In the genomic region with DNA sequence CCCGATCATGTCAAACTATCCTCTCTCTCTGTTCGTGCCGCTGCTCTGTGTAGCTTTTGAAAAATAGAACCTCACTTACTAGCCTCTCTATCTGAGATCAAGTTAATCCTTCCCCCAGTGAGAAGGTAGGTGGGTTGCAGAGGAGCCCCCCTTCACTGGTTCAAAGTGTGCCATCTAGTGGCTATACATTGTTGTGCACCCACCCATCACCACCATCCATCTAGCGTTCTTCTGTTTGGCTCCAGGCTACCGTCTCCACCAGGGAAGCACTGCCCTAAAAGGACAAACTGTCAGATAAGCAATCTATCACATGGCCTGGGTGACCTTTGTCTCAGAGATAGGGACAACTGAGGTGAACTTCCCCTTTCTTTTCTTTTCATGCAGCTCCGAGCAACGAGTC, we compare ENCODE assay signal across 9 mouse cellular contexts.
DNase-seq lines count a peak whose midpoint lies in the region; ATAC-seq lines count a peak whose summit lies in the region.
"Had no signal": no experiment of that assay in that cellular context is flagged by ENCODE, and none has a peak within 500 bp of the region (broad histone marks: within the 10 kb centered on the region; RNA-seq: fewer than 3 reads in every experiment).

No protein-coding gene starts in this region.

- no peak overlapping the region for H3K9ac ChIP-seq in heart, embryonic 12.5 days

- no peaks in the 10 kb centered on the region for H3K9me3 ChIP-seq in heart, embryonic 12.5 days (replicated peaks)

- no peak overlapping the region for H3K27ac ChIP-seq in heart, embryonic 12.5 days (ENCODE audit: poor library complexity, severe bottlenecking)
- H3K27ac ChIP-seq: macrophage had no signal

- H3K4me2 ChIP-seq in heart, embryonic 12.5 days: peak overlapping the region; percentile 41; the same call in 1 of the 2 replicates

- H3K36me3 ChIP-seq in heart, embryonic 12.5 days: no peaks in the 10 kb centered on the region

- WGBS in heart, embryonic 12.5 days: 41% methylated on average over 7 of the region's 7 CpGs

- no peaks in the 10 kb centered on the region; the same call in 1 of the 2 replicates for H3K4me1 ChIP-seq in heart, embryonic 12.5 days (replicated peaks)

- 0 out of 2 replicates have a peak, but pooled peaks cover 8% of the 10 kb centered on the region for H3K27me3 ChIP-seq in heart, embryonic 12.5 days (replicated peaks)

- no peak overlapping the region for H3K4me3 ChIP-seq in heart, embryonic 12.5 days

- ATAC-seq in heart, embryonic 12.5 days (ENCODE audit: insufficient number of reproducible peaks, low FRiP score): no peak

- peak; percentile 40 to 50 for DNase-seq in left cerebral cortex, adult 18-20 months (ENCODE audit: low spot score in 2 of 2)
- no peak for DNase-seq in left cerebral cortex, adult 8-10 months (ENCODE audit: low spot score in 2 of 2)
- peak; percentile 10 for DNase-seq in MN1 (ENCODE audit: low spot score)
- DNase-seq in cerebellum, adult 9-10 months: peak; percentile 50
- peak; percentile 45 to 59 for DNase-seq in layer of hippocampus, postnatal 14 days (ENCODE audit: low spot score in 2 of 2)
- peak; percentile 74 for DNase-seq in retina, postnatal 1 day
- no peak for DNase-seq in urinary bladder, postnatal 10 days (ENCODE audit: low spot score)

Comparison
In these comparisons a context has a peak if more than half of its experiments do, and no peak if none do; other contexts are left out.
1. DNase-seq: peak in left cerebral cortex, adult 18-20 months (2 of 2), MN1 (single experiment), cerebellum, adult 9-10 months (single experiment), layer of hippocampus, postnatal 14 days (2 of 2) and retina, postnatal 1 day (single experiment); none in left cerebral cortex, adult 8-10 months (0 of 2) and urinary bladder, postnatal 10 days (single experiment).